Mouse (Mus musculus): ENCODE data around the gene Grik2.

Grik2 gene
- long read RNA-seq, experiment 1, partial matches to known transcripts, result 0 of 2 reads
- long read RNA-seq, experiment 1, other reads (novel, unspliced or antisense), result 2 of 2 reads
- long read RNA-seq, experiment 2, partial matches to known transcripts, result 1 of 2 reads
- long read RNA-seq, experiment 2, other reads (novel, unspliced or antisense), result 0 of 2 reads

GRCm38 (mm10) chr10:49788381-49788906 lies at the start of gene Grik2:
Gene Grik2 (minus strand): TSS chr10:49788766.
- intact Hi-C loops (cut with DNase I), result no loop called here

DNA sequence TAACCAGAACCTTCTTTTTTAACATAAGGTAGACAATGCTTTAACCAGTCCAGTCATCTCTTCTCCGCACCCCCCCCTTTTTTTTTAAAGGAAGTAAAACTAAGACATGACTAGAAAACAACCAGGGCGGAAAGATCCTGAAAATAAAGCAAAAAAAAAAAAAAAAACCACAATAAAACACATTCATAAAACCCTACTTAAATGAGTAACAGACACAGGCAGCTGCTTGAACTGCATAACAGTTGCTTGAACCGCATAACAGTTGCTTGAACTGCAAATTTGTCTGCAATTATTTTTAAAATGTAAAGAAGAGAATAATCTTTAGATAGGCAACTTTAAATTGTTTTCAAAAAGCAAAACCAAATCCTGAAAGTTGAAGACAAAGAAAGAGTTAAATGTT lies 45.8 kb upstream of the Grik2 start:
- intact Hi-C loops (cut with DNase I), result no loop called here

DNA sequence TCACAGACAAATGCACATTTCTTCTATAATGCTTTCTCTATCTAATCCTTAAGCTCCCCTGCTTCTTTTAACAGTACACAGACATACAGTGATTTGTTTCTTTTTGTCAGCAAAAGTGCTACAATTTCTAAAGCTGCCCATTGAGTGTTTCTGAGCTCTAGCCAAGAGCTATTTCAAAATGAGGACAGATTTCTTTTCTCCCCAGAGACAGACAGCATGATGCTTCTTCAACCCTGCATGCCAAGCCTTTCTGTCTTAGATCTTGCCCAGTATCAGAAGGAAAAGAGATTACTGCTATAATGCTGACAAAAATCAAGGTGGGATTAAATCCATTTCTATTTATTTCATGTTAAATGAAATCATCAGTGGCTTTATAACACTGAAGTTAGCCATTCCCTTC lies 18.7 kb upstream of the Grik2 start:
- intact Hi-C loops (cut with DNase I), result no loop called here

DNA sequence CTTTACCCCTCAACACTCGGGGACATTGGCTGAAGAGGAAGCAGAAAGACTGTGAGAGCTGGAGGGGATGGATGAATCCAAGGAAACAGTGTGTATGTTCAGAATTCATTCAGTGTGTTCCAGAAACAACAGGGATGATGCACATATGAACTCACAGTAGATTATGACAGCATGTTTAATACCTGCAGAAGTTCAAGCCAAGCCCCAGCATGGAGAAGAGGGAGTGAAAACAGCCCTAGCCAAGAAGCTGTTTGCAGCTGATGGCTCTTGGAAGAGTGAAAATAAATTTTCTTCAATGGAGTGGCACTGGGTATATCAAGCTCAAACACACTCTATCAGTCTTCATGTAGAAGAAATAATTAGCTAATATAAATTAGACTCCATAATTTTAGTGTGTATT lies 12.4 kb upstream of the Grik2 start:
- intact Hi-C loops (cut with DNase I), result no loop called here

GRCm38 (mm10) chr10:49794129-49794528 lies 5.6 kb upstream of the Grik2 start:
- intact Hi-C loops (cut with DNase I), result no loop called here

- intact Hi-C loops (cut with DNase I), result no loop called here
Measured at GRCm38 (mm10) chr10:49790326-49790725, 1.8 kb upstream of the Grik2 start.

DNA sequence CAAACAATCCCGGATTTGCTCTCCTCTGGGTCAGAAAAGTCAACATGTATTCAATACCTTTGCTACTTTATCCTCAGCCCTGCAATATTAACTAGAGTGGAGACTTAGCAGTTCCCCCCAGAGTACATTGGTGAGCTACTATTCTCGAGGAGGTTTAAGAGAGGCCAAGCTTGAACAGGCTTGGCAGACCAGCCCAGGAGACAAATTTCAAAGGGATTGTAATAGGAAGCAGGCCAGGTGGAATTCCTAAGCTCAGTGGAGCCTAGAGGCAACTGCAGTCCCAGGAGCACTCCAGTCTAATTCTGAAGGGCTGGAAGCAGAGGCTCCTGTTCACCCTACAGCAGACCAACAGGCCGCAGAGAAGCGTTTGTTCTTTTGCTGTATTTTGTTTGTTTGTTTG lies 1.1 kb upstream of the Grik2 start:
- intact Hi-C loops (cut with DNase I), result no loop called here

DNA sequence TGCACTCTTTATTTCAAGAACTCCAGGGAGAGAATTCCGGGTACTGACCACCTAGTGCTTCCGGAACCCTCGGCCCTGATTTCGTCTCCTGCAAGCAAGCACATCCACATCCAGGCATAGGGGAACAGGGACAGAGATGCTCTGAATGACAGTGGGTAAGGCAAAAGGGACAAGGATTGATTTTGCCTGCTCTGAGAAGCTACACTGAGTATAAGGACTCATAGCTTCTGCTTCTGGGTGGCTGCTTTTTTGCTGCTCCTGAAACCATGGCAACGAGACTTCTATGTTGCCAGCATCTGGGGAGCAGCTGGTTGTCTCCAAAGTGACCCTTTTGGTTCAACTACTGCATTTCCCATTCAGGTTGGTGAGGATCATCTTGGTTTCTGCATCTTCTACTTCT lies 348 bp upstream of the Grik2 start:
- intact Hi-C loops (cut with DNase I), result no loop called here

DNA sequence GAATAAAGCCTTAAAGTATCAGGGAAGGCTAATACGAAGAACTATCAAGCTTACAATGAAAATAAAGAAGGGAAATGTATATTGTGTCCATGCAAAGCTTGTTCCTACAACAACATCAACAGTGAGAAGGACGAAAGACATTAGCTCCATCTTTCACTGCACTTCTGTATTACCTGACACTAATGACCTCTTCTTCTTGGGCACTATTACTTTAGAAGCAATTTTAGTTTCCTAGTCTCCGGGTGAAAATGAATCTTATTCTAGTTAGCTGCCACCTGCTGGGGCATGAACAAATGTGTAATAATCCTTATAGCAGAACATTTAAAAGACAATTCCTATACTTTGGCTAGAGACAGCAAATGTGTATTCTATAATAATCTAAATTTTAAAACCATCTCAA lies 1.9 kb downstream of the Grik2 start:
- intact Hi-C loops (cut with DNase I), result no loop called here

DNA sequence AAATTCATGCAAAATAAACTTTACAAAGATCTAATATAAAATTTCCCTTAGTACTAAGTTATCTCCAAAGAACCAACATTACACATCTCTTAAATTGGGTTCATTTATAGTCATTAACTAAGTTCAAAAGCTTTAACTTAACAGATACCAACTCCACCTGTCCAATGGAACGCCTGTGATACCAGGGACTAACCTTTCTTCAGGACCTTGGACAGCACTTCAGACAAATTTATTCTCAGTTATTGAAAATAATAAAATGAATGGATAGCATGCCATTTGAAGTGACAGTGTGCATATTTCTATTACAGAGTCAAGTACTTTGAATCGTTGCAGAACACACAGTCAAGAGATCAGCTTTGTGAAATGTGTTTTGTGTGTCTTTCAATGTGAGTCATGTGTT lies 3.1 kb downstream of the Grik2 start:
- intact Hi-C loops (cut with DNase I), result no loop called here

GRCm38 (mm10) chr10:49784831-49785230 lies 3.7 kb downstream of the Grik2 start:
- intact Hi-C loops (cut with DNase I), result no loop called here

DNA sequence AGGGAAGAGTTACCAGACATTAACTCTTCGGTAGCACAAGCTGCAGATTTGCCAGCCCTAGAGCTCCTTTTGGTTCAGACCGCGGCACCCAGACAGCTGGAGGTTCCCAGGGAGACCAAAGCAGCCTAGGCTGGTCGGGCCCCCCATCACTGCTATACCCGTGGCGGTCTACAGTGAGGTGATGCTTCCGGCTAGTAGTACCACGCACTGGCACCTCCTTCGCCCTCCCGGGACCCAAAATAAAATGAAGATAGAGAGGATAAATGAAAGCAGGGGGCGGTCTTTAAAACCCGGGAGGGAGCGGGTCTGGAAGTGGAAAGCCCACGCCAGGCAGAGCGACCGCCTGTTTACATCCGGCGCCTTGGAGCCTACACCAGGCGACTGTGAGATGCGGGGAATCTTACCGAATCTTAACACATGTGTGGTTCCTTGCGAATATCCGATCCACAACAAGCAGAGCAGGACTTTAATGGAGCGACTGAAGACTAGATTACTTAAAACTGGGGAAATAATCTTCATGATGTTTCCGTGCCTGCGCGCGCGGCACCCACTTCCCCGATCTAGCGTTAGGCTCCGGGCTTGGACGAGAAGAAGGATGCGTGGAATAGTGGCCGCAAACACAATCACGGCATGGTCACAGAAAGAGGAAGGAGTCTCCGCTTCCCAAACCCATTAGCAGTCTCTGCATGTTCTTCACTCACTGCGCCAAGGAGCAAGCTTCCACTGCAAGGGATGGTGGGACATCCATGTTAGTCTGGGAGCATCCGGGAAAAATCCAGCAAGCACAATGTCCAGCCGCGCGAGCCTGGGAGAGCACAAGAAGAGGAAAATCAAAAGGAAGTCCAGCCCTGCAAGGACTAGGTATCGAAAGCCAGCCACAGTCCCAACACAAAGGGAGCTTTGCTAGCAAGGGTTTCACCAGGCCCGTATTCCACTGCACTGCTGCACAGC lies 5.5 kb downstream of the Grik2 start:
- intact Hi-C loops (cut with DNase I), result no loop called here

- intact Hi-C loops (cut with DNase I), result no loop called here
Measured at GRCm38 (mm10) chr10:49782061-49782460, 6.5 kb downstream of the Grik2 start.

- intact Hi-C loops (cut with DNase I), result no loop called here
Measured at GRCm38 (mm10) chr10:49780430-49780829, 8.1 kb downstream of the Grik2 start.

GRCm38 (mm10) chr10:49768897-49769296 lies 19.7 kb downstream of the Grik2 start:
- intact Hi-C loops (cut with DNase I), result no loop called here

DNA sequence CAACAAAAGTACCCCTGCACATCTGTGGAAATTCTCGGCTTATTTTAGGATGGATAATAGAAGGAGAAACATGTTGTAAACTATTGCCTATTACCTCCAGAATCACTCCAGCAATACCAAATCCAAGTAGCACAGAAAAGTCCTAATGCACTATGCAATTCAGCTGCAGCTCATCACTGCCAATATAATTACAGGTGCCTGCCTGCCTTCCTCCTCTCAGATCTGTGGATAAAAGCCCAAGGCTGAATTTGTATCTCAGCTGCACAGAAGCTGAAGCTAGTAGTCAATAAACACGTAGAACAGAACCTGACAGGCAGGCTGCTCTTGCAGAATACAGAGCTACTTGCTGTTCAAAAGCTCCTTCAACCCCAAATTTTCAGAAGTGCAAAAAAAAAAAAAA lies 21.0 kb downstream of the Grik2 start:
- intact Hi-C loops (cut with DNase I), result no loop called here

DNA sequence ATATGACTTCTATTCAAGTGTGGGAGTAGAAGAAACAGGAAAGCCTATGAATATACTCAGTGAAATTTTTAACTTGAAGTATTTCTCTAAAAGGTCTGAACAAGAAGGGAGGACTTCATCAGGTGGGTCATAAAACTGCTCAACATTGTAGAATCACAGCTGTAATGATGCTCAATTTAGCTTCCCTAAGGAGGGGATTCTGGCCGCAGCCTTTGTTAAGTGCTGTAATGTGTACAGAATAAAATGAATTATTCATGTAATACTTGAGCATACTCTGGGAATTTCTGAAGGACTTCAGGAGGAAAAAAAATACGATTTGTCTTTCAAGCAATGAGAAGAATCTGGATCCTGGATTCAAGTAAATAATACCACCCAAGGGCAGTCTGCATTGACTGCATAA lies 26.0 kb downstream of the Grik2 start:
- intact Hi-C loops (cut with DNase I), result no loop called here

- intact Hi-C loops (cut with DNase I), result no loop called here
Measured at GRCm38 (mm10) chr10:49751769-49752168, 36.8 kb downstream of the Grik2 start.

DNA sequence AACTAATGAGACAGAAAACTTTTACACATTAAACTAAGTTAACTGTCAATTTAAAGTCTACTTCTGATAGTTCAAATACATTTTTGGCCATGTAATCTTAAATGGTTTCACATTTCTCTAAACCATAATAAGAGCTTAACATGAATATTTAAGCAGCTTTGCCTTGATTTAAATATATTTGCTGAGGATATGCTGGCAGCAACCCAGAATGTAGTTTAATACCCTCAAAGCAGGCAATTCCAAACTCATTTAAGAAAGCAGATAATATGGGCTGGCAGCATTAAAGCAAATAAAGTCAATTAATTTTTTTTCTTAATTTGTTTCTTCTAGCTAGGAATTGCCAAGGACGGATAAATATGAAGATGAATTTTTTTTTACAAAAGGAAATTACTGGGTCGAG lies 56.7 kb downstream of the Grik2 start:
- intact Hi-C loops (cut with DNase I), result no loop called here

- intact Hi-C loops (cut with DNase I), result no loop called here
Measured at GRCm38 (mm10) chr10:49723706-49724105, 64.9 kb downstream of the Grik2 start.

- intact Hi-C loops (cut with DNase I), result no loop called here
Measured at GRCm38 (mm10) chr10:49716856-49717255, 71.7 kb downstream of the Grik2 start.

DNA sequence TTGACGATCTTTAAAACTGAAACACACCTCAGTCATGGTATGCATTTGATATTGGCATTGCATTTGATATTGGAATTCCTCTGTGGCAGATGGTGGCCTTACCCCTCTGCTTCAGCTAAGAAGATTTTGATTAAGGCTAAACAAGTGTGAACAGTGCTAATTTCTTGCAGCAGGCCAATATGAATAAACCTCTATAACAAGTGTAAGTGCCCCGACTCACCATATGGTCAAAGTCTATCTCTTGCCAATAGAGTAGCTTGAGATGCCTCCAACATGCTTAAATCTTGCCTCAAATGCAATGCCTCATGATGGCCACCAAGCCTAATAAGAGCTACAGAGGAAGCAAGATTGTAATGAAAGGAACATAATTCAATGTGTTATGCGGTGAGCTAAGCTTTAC lies 78.8 kb downstream of the Grik2 start:
- intact Hi-C loops (cut with DNase I), result no loop called here

DNA sequence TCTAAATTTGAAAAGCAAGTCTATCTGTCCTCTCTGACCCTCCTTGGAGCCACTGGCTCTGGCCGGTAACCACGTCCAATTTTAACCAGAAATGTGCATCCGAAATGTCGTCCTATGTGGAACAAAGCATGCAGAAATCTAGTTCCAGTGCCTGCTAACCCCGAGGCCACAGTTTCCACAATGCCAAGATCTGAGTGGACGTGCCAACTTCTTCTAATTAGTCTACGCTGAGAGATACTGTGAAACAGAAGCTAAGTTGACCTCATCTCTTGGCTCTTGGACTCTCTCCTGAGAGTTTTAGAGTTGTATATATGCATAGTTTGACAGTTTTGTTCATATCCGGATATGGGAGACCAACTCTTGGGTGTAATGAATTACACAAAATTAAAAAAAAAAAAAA lies 84.1 kb downstream of the Grik2 start:
- intact Hi-C loops (cut with DNase I), result no loop called here

Data from adrenal gland (tissue).